ENCODE assay signal across 17 mouse cellular contexts in genomic region chr7:3314121-3314520, GRCm38 (mm10). TPM values are rescaled to one million over a fixed set of nuclear protein-coding genes. Genes with fewer than 3 reads are reported as not detected.
DNase-seq lines count a peak whose midpoint lies in the region; ATAC-seq and TF ChIP-seq lines count a peak whose summit lies in the region.
"Had no signal": no experiment of that assay in that cellular context is flagged by ENCODE, and none has a peak within 500 bp of the region (broad histone marks: within the 10 kb centered on the region; RNA-seq: fewer than 3 reads in every experiment).

No protein-coding gene starts in this region.

- no peak overlapping the region for H3K27ac ChIP-seq in heart, embryonic 12.5 days (ENCODE audit: poor library complexity, severe bottlenecking)
- no peak overlapping the region for H3K27ac ChIP-seq in MEL (ENCODE audit: control insufficient read depth, low read depth, low read length)
- no peak overlapping the region for H3K27ac ChIP-seq in forebrain, postnatal 0 days (ENCODE audit: low read depth, low read length)
- no peak overlapping the region for H3K27ac ChIP-seq in midbrain, embryonic 16.5 days (ENCODE audit: low read length)
- H3K27ac ChIP-seq: heart, adult 2 months; limb, embryonic 10.5 days; liver, embryonic 15.5 days had no signal

- TF ChIP-seq POLR2A in MEL (IDR thresholded peaks at IDR 0.05; ENCODE audit: control insufficient read depth in 1 of 2, insufficient read depth in 1 of 2, low read depth in 1 of 2, low read length in 2 of 2, poor library complexity in 1 of 2): no peak

- ATAC-seq in heart, embryonic 12.5 days (ENCODE audit: insufficient number of reproducible peaks, low FRiP score): no peak
- peak; percentile 88 for ATAC-seq in forebrain, postnatal 0 days
- ATAC-seq in midbrain, embryonic 16.5 days: peak; percentile 85

- TF ChIP-seq EP300 in MEL (IDR thresholded peaks at IDR 0.05; ENCODE audit: low read depth in 1 of 2, low read length in 2 of 2): no peak

- 0 out of 2 replicates have a peak, but pooled peaks cover 4% of the 10 kb centered on the region for H3K27me3 ChIP-seq in heart, embryonic 12.5 days (replicated peaks)
- peaks cover 0 to 2% of the 10 kb centered on the region in 2 experiments; a peak in 1 of 4 replicates for H3K27me3 ChIP-seq in MEL (ENCODE audit: control insufficient read depth in 1 of 2, insufficient read depth in 2 of 2, low read length in 2 of 2)
- H3K27me3 ChIP-seq in forebrain, postnatal 0 days (ENCODE audit: insufficient read depth, low read length): no peaks in the 10 kb centered on the region
- H3K27me3 ChIP-seq in midbrain, embryonic 16.5 days (ENCODE audit: control insufficient read depth, insufficient read depth, low read depth, low read length): no peaks in the 10 kb centered on the region
- H3K27me3 ChIP-seq: liver, embryonic 15.5 days had no signal

- H3K4me1 ChIP-seq in heart, embryonic 12.5 days (replicated peaks): no peaks in the 10 kb centered on the region
- H3K4me1 ChIP-seq in MEL (ENCODE audit: control insufficient read depth in 1 of 2, insufficient read depth in 2 of 2, low read length in 2 of 2): no peaks in the 10 kb centered on the region
- no peaks in the 10 kb centered on the region for H3K4me1 ChIP-seq in forebrain, postnatal 0 days (ENCODE audit: insufficient read depth)
- no peaks in the 10 kb centered on the region for H3K4me1 ChIP-seq in midbrain, embryonic 16.5 days (ENCODE audit: control insufficient read depth, insufficient read depth, low read length)
- H3K4me1 ChIP-seq: liver, embryonic 15.5 days had no signal

- H3K4me3 ChIP-seq in heart, embryonic 12.5 days: no peak overlapping the region
- no peak overlapping the region for H3K4me3 ChIP-seq in MEL (ENCODE audit: control insufficient read depth in 1 of 2, insufficient read depth in 1 of 2, low read depth in 2 of 2, low read length in 2 of 2)
- no peak overlapping the region for H3K4me3 ChIP-seq in forebrain, postnatal 0 days (ENCODE audit: low read depth, low read length)
- no peak overlapping the region for H3K4me3 ChIP-seq in midbrain, embryonic 16.5 days (ENCODE audit: low read depth, low read length)
- H3K4me3 ChIP-seq: heart, adult 2 months; limb, embryonic 10.5 days; liver, embryonic 15.5 days; myocyte had no signal

- 55% methylated on average over 5 of the region's 5 CpGs for WGBS in heart, embryonic 12.5 days
- WGBS in forebrain, postnatal 0 days: 64% methylated on average over 5 of the region's 5 CpGs
- 69% methylated on average over 5 of the region's 5 CpGs for WGBS in midbrain, embryonic 16.5 days

- H3K9ac ChIP-seq in heart, embryonic 12.5 days: no peak overlapping the region
- no peak overlapping the region for H3K9ac ChIP-seq in MEL (ENCODE audit: control insufficient read depth, low read depth, low read length, poor library complexity, severe bottlenecking)
- no peak overlapping the region for H3K9ac ChIP-seq in forebrain, postnatal 0 days
- no peak overlapping the region for H3K9ac ChIP-seq in midbrain, embryonic 16.5 days (ENCODE audit: low read depth, low read length)
- H3K9ac ChIP-seq: liver, embryonic 15.5 days had no signal

- DNase-seq in heart, adult 11 months: peak; percentile 84
- no peak for DNase-seq in MEL (ENCODE audit: low read depth, low spot score)
- no peak for DNase-seq in forebrain, postnatal 0 days
- DNase-seq in yolk sac, embryonic 10.5 days (ENCODE audit: low spot score): no peak
- DNase-seq in ovary, postnatal 36 days (ENCODE audit: low spot score): no peak
- DNase-seq in adrenal gland, postnatal 36 days: no peak
- DNase-seq: cerebellum, postnatal 14 days; heart, adult 2 months; kidney, adult 2 months; layer of hippocampus, adult 9-11 months; lung, postnatal 4 days had no signal

- peaks cover 5% of the 10 kb centered on the region for H3K9me3 ChIP-seq in heart, embryonic 12.5 days (replicated peaks)
- H3K9me3 ChIP-seq in MEL (replicated peaks; ENCODE audit: insufficient read depth, low read length): no peaks in the 10 kb centered on the region
- no peaks in the 10 kb centered on the region for H3K9me3 ChIP-seq in forebrain, postnatal 0 days (ENCODE audit: low read length)
- no peaks in the 10 kb centered on the region for H3K9me3 ChIP-seq in midbrain, embryonic 16.5 days (replicated peaks; ENCODE audit: control insufficient read depth, low read length, poor library complexity, severe bottlenecking)
- H3K9me3 ChIP-seq: limb, embryonic 10.5 days; liver, embryonic 15.5 days had no signal

- H3K4me2 ChIP-seq in heart, embryonic 12.5 days: no peak overlapping the region
- H3K4me2 ChIP-seq in forebrain, postnatal 0 days (ENCODE audit: low read depth): no peak overlapping the region
- no peak overlapping the region for H3K4me2 ChIP-seq in midbrain, embryonic 16.5 days (ENCODE audit: low read length)
- H3K4me2 ChIP-seq: liver, embryonic 15.5 days had no signal

- H3K79me2 ChIP-seq in MEL (ENCODE audit: control insufficient read depth, insufficient read depth, low read length, poor library complexity): no peaks in the 10 kb centered on the region

- TF ChIP-seq RAD21 in MEL (IDR thresholded peaks at IDR 0.05; ENCODE audit: low read depth, low read length): no peak

- TF ChIP-seq CTCF in MEL (IDR thresholded peaks at IDR 0.05 in 2 of 3, conservative IDR thresholded peaks at IDR 0.05 in 1 of 3; ENCODE audit: control insufficient read depth in 1 of 3, insufficient read depth in 1 of 3, low read depth in 2 of 3, low read length in 3 of 3, poor library complexity in 1 of 3, severe bottlenecking in 1 of 3): no peak
- no peak for TF ChIP-seq CTCF in forebrain, postnatal 0 days (IDR thresholded peaks at IDR 0.05; ENCODE audit: low read depth)

- H3K36me3 ChIP-seq in heart, embryonic 12.5 days: no peaks in the 10 kb centered on the region
- no peaks in the 10 kb centered on the region for H3K36me3 ChIP-seq in MEL (ENCODE audit: control insufficient read depth in 1 of 2, insufficient read depth in 2 of 2, low read length in 2 of 2)
- H3K36me3 ChIP-seq in forebrain, postnatal 0 days (ENCODE audit: insufficient read depth): peaks cover 8% of the 10 kb centered on the region; the same call in 1 of the 2 replicates
- H3K36me3 ChIP-seq in midbrain, embryonic 16.5 days (ENCODE audit: control insufficient read depth, insufficient read depth, low read length): no peaks in the 10 kb centered on the region
- H3K36me3 ChIP-seq: G1E; limb, embryonic 10.5 days; liver, embryonic 15.5 days had no signal

TF ChIP-seq in MEL, 35 proteins besides CTCF, POLR2A, EP300 and RAD21:
- peak; percentile 74 for TF ChIP-seq HCFC1 (IDR thresholded peaks at IDR 0.05; ENCODE audit: low read depth, low read length)
- no peak for TF ChIP-seq KAT2A (conservative IDR thresholded peaks at IDR 0.05; ENCODE audit: low read depth, low read length)

RNA-seq across cellular contexts. Expression of gene Cacng7, which starts 18.6 kb away (rescaled TPM):
- polyA plus RNA-seq in heart, embryonic 12.5 days (2016; fragmentation: Nextera tagmentation; extraction: Ambion mirVana): 0.17 and 0.32 TPM in 2 replicates
- total RNA-seq in MEL (2012; rRNA removed): 0.04 TPM in 1 of 2 replicates, not detected in the other
- polyA plus RNA-seq in MEL (2012; ENCODE audit: insufficient read depth in 1 of 2, insufficient read length in 2 of 2, low read depth in 1 of 2, low replicate concordance in 2 of 2, missing spikeins in 1 of 2): under 1 TPM in 1 of 2 experiments, not detected in 1; 0.11 TPM
- 73.4 and 78.9 TPM in 2 replicates for total RNA-seq in forebrain, postnatal 0 days (2014; rRNA removed)
- polyA plus RNA-seq in forebrain, postnatal 0 days (2015; fragmentation: Nextera tagmentation; extraction: Ambion mirVana): 2.3 and 2.5 TPM in 2 replicates
- 2.6 and 3.0 TPM in 2 replicates for polyA plus RNA-seq in midbrain, embryonic 16.5 days (2015; fragmentation: Nextera tagmentation; extraction: Ambion mirVana)
- 1 to 10 TPM; 7.0 to 8.0 TPM for total RNA-seq in adrenal gland, postnatal 36 days (2021)
- polyA plus RNA-seq: G1E had no signal

RNA-seq across cellular contexts. Expression of gene Prkcg, which starts 25.1 kb away (rescaled TPM):
- polyA plus RNA-seq in heart, embryonic 12.5 days (2016; fragmentation: Nextera tagmentation; extraction: Ambion mirVana): 0.14 and 0.19 TPM in 2 replicates
- total RNA-seq in MEL (2012; rRNA removed): not detected in 2 replicates
- polyA plus RNA-seq in MEL (2012; ENCODE audit: insufficient read depth in 1 of 2, insufficient read length in 2 of 2, low read depth in 1 of 2, low replicate concordance in 2 of 2, missing spikeins in 1 of 2): under 1 TPM in 1 of 2 experiments, not detected in 1; 0.10 TPM
- total RNA-seq in forebrain, postnatal 0 days (2014; rRNA removed): 10.2 and 17.3 TPM in 2 replicates
- 12.1 and 15.1 TPM in 2 replicates for polyA plus RNA-seq in forebrain, postnatal 0 days (2015; fragmentation: Nextera tagmentation; extraction: Ambion mirVana)
- 3.3 and 3.8 TPM in 2 replicates for polyA plus RNA-seq in midbrain, embryonic 16.5 days (2015; fragmentation: Nextera tagmentation; extraction: Ambion mirVana)
- under 1 TPM; 0.56 to 0.89 TPM for total RNA-seq in adrenal gland, postnatal 36 days (2021)
- polyA plus RNA-seq: G1E; liver, embryonic 15.5 days had no signal

RNA-seq across cellular contexts. Expression of gene Myadm, which starts 25.2 kb away (rescaled TPM):
- polyA plus RNA-seq in heart, embryonic 12.5 days (2016; fragmentation: Nextera tagmentation; extraction: Ambion mirVana): 186 and 202 TPM in 2 replicates
- 0.62 and 1.3 TPM in 2 replicates for total RNA-seq in MEL (2012; rRNA removed)
- 1 to 10 TPM in 1 of 2 experiments, not detected in 1; 7.4 TPM for polyA plus RNA-seq in MEL (2012; ENCODE audit: insufficient read depth in 1 of 2, insufficient read length in 2 of 2, low read depth in 1 of 2, low replicate concordance in 2 of 2, missing spikeins in 1 of 2)
- 16.2 and 22.3 TPM in 2 replicates for total RNA-seq in forebrain, postnatal 0 days (2014; rRNA removed)
- polyA plus RNA-seq in forebrain, postnatal 0 days (2015; fragmentation: Nextera tagmentation; extraction: Ambion mirVana): 14.0 and 22.3 TPM in 2 replicates
- 32.7 and 36.4 TPM in 2 replicates for polyA plus RNA-seq in midbrain, embryonic 16.5 days (2015; fragmentation: Nextera tagmentation; extraction: Ambion mirVana)
- 10 to 100 TPM; 67.8 to 81.2 TPM for total RNA-seq in adrenal gland, postnatal 36 days (2021)
- polyA plus RNA-seq: G1E had no signal
